Mouse (Mus musculus): ENCODE data around the gene Frem3. TPM values are rescaled to one million over a fixed set of nuclear protein-coding genes. Genes with fewer than 3 reads are reported as not detected.

Gene Frem3
- polyA plus RNA-seq, 1 experiment from 2014 or later = not detected

- H3K4me1 ChIP-seq (replicated peaks; ENCODE audit: control insufficient read depth, insufficient read depth, low read length) = no peaks in the 10 kb centered on the region
- H3K27ac ChIP-seq (ENCODE audit: low read depth, low read length) = no peak overlapping the region
- H3K9me3 ChIP-seq (ENCODE audit: control insufficient read depth, low read length) = no peaks in the 10 kb centered on the region
- no peaks in the 10 kb centered on the region for H3K36me3 ChIP-seq (ENCODE audit: control insufficient read depth, insufficient read depth, low read length)
- H3K27me3 ChIP-seq (ENCODE audit: control insufficient read depth, insufficient read depth, low read length) = no peaks in the 10 kb centered on the region
- no peak for DNase-seq (ENCODE audit: low spot score)
- 86% methylated on average over 6 of the region's 6 CpGs for WGBS
- no peak for ATAC-seq (replicated peaks; ENCODE audit: low FRiP score)
- no peak overlapping the region for H3K9ac ChIP-seq (ENCODE audit: low read length)
- no peak overlapping the region for H3K4me3 ChIP-seq (ENCODE audit: low read depth, low read length)
- no peak overlapping the region for H3K4me2 ChIP-seq (ENCODE audit: low read depth, low read length, severe bottlenecking)
Observed at GRCm38 (mm10) chr8:80600600-80601170, 10.2 kb upstream of the Frem3 start.

GRCm38 (mm10) chr8:80601886-80602285, 9.0 kb upstream of the Frem3 start:
- H3K9me3 ChIP-seq (ENCODE audit: control insufficient read depth, low read length) = no peaks in the 10 kb centered on the region
- H3K27me3 ChIP-seq (ENCODE audit: control insufficient read depth, insufficient read depth, low read length) = no peaks in the 10 kb centered on the region
- no peak overlapping the region for H3K9ac ChIP-seq (ENCODE audit: low read length)
- no peak overlapping the region for H3K27ac ChIP-seq (ENCODE audit: low read depth, low read length)
- WGBS = 73% methylated on average over 4 of the region's 4 CpGs
- H3K4me1 ChIP-seq (replicated peaks; ENCODE audit: control insufficient read depth, insufficient read depth, low read length) = no peaks in the 10 kb centered on the region
- ATAC-seq (replicated peaks; ENCODE audit: low FRiP score) = no peak
- no peak for DNase-seq (ENCODE audit: low spot score)
- H3K4me2 ChIP-seq (ENCODE audit: low read depth, low read length, severe bottlenecking) = no peak overlapping the region
- no peaks in the 10 kb centered on the region for H3K36me3 ChIP-seq (ENCODE audit: control insufficient read depth, insufficient read depth, low read length)
- no peak overlapping the region for H3K4me3 ChIP-seq (ENCODE audit: low read depth, low read length)

GRCm38 (mm10) chr8:80607082-80607481, 3.8 kb upstream of the Frem3 start:
- DNase-seq (ENCODE audit: low spot score) (no peak), ATAC-seq (replicated peaks; ENCODE audit: low FRiP score) (no peak)
- Histone ChIP-seq H3K36me3 (ENCODE audit: control insufficient read depth, insufficient read depth, low read length) (no peaks in the 10 kb centered on the region), H3K9ac (ENCODE audit: low read length) (no peak overlapping the region), H3K27ac (ENCODE audit: low read depth, low read length) (no peak overlapping the region), H3K9me3 (ENCODE audit: control insufficient read depth, low read length) (no peaks in the 10 kb centered on the region), H3K4me3 (ENCODE audit: low read depth, low read length) (no peak overlapping the region), H3K4me1 (replicated peaks; ENCODE audit: control insufficient read depth, insufficient read depth, low read length) (peaks cover 5% of the 10 kb centered on the region; the same call in 1 of the 2 replicates), H3K27me3 (ENCODE audit: control insufficient read depth, insufficient read depth, low read length) (peaks cover 17% of the 10 kb centered on the region), H3K4me2 (ENCODE audit: low read depth, low read length, severe bottlenecking) (no peak overlapping the region)
- 92% methylated on average over 4 of the region's 4 CpGs for WGBS

- DNase-seq (ENCODE audit: low spot score) = peak; percentile 54
- ATAC-seq (replicated peaks; ENCODE audit: low FRiP score) = no peak
Observed at GRCm38 (mm10) chr8:80611441-80611751, 516 bp downstream of the Frem3 start.

GRCm38 (mm10) chr8:80619787-80620186, 8.9 kb downstream of the Frem3 start:
- 34% methylated on average over 3 of the region's 3 CpGs for WGBS
- no peak for DNase-seq (ENCODE audit: low spot score)
- H3K27ac ChIP-seq (ENCODE audit: low read depth, low read length) = no peak overlapping the region
- no peaks in the 10 kb centered on the region for H3K36me3 ChIP-seq (ENCODE audit: control insufficient read depth, insufficient read depth, low read length)
- no peaks in the 10 kb centered on the region for H3K27me3 ChIP-seq (ENCODE audit: control insufficient read depth, insufficient read depth, low read length)
- H3K4me1 ChIP-seq (replicated peaks; ENCODE audit: control insufficient read depth, insufficient read depth, low read length) = no peaks in the 10 kb centered on the region
- H3K4me3 ChIP-seq (ENCODE audit: low read depth, low read length) = no peak overlapping the region
- H3K9me3 ChIP-seq (ENCODE audit: control insufficient read depth, low read length) = no peaks in the 10 kb centered on the region
- no peak overlapping the region for H3K9ac ChIP-seq (ENCODE audit: low read length)
- H3K4me2 ChIP-seq (ENCODE audit: low read depth, low read length, severe bottlenecking) = no peak overlapping the region
- peak; percentile 51; the same call in 1 of the 2 replicates for ATAC-seq (replicated peaks; ENCODE audit: low FRiP score)

More at GRCm38 (mm10) chr8:80611441-80611751, 516 bp downstream of the Frem3 start:
- peaks cover 5% of the 10 kb centered on the region; the same call in 1 of the 2 replicates for H3K4me1 ChIP-seq (replicated peaks; ENCODE audit: control insufficient read depth, insufficient read depth, low read length)
- H3K4me2 ChIP-seq (ENCODE audit: low read depth, low read length, severe bottlenecking) = peak overlapping the region; percentile 42; the same call in 1 of the 2 replicates
- no peaks in the 10 kb centered on the region for H3K9me3 ChIP-seq (ENCODE audit: control insufficient read depth, low read length)
- WGBS = 4% methylated on average over 12 of the region's 12 CpGs
- H3K4me3 ChIP-seq (ENCODE audit: low read depth, low read length) = peak overlapping the region; percentile 11; the same call in 1 of the 2 replicates
- H3K27me3 ChIP-seq (ENCODE audit: control insufficient read depth, insufficient read depth, low read length) = peaks cover 18% of the 10 kb centered on the region
- H3K27ac ChIP-seq (ENCODE audit: low read depth, low read length) = no peak overlapping the region
- H3K9ac ChIP-seq (ENCODE audit: low read length) = no peak overlapping the region
- no peaks in the 10 kb centered on the region for H3K36me3 ChIP-seq (ENCODE audit: control insufficient read depth, insufficient read depth, low read length)

GRCm38 (mm10) chr8:80647394-80647793, 36.5 kb downstream of the Frem3 start:
- no peak overlapping the region for H3K27ac ChIP-seq (ENCODE audit: low read depth, low read length)
- H3K27me3 ChIP-seq (ENCODE audit: control insufficient read depth, insufficient read depth, low read length) = no peaks in the 10 kb centered on the region
- H3K36me3 ChIP-seq (ENCODE audit: control insufficient read depth, insufficient read depth, low read length) = no peaks in the 10 kb centered on the region
- no peaks in the 10 kb centered on the region for H3K9me3 ChIP-seq (ENCODE audit: control insufficient read depth, low read length)
- no peak overlapping the region for H3K9ac ChIP-seq (ENCODE audit: low read length)
- no peak for ATAC-seq (replicated peaks; ENCODE audit: low FRiP score)
- H3K4me2 ChIP-seq (ENCODE audit: low read depth, low read length, severe bottlenecking) = no peak overlapping the region
- 73% methylated on average over 6 of the region's 6 CpGs for WGBS
- no peaks in the 10 kb centered on the region for H3K4me1 ChIP-seq (replicated peaks; ENCODE audit: control insufficient read depth, insufficient read depth, low read length)
- DNase-seq (ENCODE audit: low spot score) = no peak
- H3K4me3 ChIP-seq (ENCODE audit: low read depth, low read length) = no peak overlapping the region

- WGBS = 70% methylated on average over 4 of the region's 4 CpGs
- DNase-seq (ENCODE audit: low spot score) = no peak
- Histone ChIP-seq H3K9me3 (ENCODE audit: control insufficient read depth, low read length) (no peaks in the 10 kb centered on the region), H3K9ac (ENCODE audit: low read length) (no peak overlapping the region), H3K27me3 (ENCODE audit: control insufficient read depth, insufficient read depth, low read length) (no peaks in the 10 kb centered on the region), H3K4me3 (ENCODE audit: low read depth, low read length) (no peak overlapping the region), H3K27ac (ENCODE audit: low read depth, low read length) (no peak overlapping the region), H3K4me1 (replicated peaks; ENCODE audit: control insufficient read depth, insufficient read depth, low read length) (no peaks in the 10 kb centered on the region), H3K36me3 (ENCODE audit: control insufficient read depth, insufficient read depth, low read length) (no peaks in the 10 kb centered on the region), H3K4me2 (ENCODE audit: low read depth, low read length, severe bottlenecking) (no peak overlapping the region)
- no peak for ATAC-seq (replicated peaks; ENCODE audit: low FRiP score)
Observed at GRCm38 (mm10) chr8:80657639-80658038, 46.8 kb downstream of the Frem3 start.

GRCm38 (mm10) chr8:80661055-80661454, 50.2 kb downstream of the Frem3 start:
- Histone ChIP-seq H3K9ac (ENCODE audit: low read length) (no peak overlapping the region), H3K9me3 (ENCODE audit: control insufficient read depth, low read length) (no peaks in the 10 kb centered on the region), H3K27ac (ENCODE audit: low read depth, low read length) (no peak overlapping the region), H3K4me2 (ENCODE audit: low read depth, low read length, severe bottlenecking) (no peak overlapping the region), H3K4me1 (replicated peaks; ENCODE audit: control insufficient read depth, insufficient read depth, low read length) (no peaks in the 10 kb centered on the region), H3K4me3 (ENCODE audit: low read depth, low read length) (no peak overlapping the region), H3K36me3 (ENCODE audit: control insufficient read depth, insufficient read depth, low read length) (no peaks in the 10 kb centered on the region), H3K27me3 (ENCODE audit: control insufficient read depth, insufficient read depth, low read length) (no peaks in the 10 kb centered on the region)
- no peak for ATAC-seq (replicated peaks; ENCODE audit: low FRiP score)
- WGBS = 86% methylated on average over 4 of the region's 4 CpGs
- DNase-seq (ENCODE audit: low spot score) = no peak

GRCm38 (mm10) chr8:80663476-80663875, 52.6 kb downstream of the Frem3 start:
- ATAC-seq (replicated peaks; ENCODE audit: low FRiP score) = no peak
- H3K27me3 ChIP-seq (ENCODE audit: control insufficient read depth, insufficient read depth, low read length) = no peaks in the 10 kb centered on the region
- WGBS = 86% methylated on average over 3 of the region's 3 CpGs
- no peak overlapping the region for H3K4me2 ChIP-seq (ENCODE audit: low read depth, low read length, severe bottlenecking)
- H3K9me3 ChIP-seq (ENCODE audit: control insufficient read depth, low read length) = no peaks in the 10 kb centered on the region
- H3K4me3 ChIP-seq (ENCODE audit: low read depth, low read length) = no peak overlapping the region
- DNase-seq (ENCODE audit: low spot score) = no peak
- H3K27ac ChIP-seq (ENCODE audit: low read depth, low read length) = no peak overlapping the region
- H3K9ac ChIP-seq (ENCODE audit: low read length) = no peak overlapping the region
- no peaks in the 10 kb centered on the region for H3K36me3 ChIP-seq (ENCODE audit: control insufficient read depth, insufficient read depth, low read length)
- H3K4me1 ChIP-seq (replicated peaks; ENCODE audit: control insufficient read depth, insufficient read depth, low read length) = no peaks in the 10 kb centered on the region
